Mouse (Mus musculus) lung, postnatal 36 days (tissue): ENCODE measurements around the gene Lamb1.
A peak's percentile ranks its signal among the peaks of the same experiment; 100 is the strongest.

Experiments used
- DNase-seq: peaks from one replicate; pipeline ENCODE4 v3.0.0; 2022; ENCODE audit warnings: mixed read lengths

Lamb1 gene

DNA sequence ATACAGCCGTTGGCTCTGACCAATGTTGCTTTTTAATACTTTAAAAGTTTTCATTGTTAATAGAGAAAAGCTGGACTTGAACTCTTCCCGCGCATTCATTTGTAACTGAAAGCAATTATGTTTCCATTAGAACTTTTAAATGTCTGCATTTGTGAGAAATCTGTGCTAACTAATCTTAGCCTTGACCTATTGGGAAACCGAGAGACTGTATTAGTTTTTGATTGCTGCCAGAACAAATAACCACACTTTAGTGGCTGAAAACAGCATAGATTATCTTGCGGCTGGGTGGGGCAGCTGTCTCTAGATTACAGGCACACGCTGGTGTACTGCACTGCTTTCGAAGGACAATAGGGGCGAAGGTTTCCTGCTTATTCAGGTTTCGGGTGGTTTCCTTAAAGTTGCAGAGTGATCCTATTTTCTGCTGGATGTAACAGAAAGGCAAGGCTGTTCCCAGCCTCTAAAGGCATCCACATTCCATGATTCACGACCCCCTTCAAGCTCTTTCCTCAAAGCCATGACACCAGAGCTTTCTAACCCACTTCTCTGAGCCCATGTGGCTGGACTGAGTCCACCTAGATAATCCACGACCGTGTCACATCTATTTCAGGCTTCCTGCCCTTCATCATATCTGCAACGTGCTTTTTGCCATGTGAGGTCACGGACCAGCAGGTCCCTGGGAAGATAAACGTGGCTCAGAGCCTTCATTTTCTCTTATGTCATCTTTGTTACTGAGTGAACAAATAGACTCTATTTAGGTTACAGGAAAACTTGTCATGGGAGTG is 28.5 kb downstream of the Lamb1 start:
- DNase-seq: no peak

DNA sequence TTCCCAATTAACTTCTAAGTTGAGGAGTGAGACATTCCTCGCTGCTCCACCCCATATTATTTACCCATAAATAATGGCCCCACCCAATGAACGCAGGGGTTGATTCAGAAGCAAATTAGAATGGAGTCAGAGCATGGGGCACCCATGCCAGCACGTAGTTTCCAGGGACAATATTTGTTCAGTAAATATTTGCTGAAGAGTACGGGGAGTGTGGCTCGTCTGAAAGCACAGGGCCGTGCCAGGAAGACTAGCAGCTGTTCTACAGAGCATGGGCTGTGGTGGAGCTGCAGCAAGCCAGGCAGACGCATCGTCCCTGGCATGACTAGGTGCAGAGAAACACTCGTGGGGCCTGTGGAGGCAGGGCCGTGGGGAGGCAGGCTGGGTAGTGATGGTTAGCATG is 29.5 kb downstream of the Lamb1 start:
- peak; percentile 59 for DNase-seq

DNA sequence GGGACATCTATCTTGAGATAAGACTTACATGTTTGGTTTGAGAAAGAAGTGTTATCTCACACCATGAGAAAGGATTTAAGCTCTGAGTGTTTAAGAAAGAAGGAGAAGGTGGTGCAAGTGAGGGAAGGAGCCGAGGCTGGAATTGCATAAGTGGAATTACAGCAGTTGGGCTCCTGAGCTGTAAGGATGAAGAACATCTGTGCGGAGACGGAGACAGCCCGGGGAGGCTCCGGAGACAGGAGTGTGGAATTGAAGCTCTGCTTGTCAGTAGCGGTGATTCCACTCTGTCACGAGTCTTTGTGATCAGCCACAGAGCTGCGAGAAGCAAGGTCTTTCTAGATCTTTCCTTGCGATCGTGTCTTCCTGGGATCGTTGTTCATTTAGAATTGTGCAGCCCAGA is 30.0 kb downstream of the Lamb1 start:
- peak; percentile 33 for DNase-seq

DNA sequence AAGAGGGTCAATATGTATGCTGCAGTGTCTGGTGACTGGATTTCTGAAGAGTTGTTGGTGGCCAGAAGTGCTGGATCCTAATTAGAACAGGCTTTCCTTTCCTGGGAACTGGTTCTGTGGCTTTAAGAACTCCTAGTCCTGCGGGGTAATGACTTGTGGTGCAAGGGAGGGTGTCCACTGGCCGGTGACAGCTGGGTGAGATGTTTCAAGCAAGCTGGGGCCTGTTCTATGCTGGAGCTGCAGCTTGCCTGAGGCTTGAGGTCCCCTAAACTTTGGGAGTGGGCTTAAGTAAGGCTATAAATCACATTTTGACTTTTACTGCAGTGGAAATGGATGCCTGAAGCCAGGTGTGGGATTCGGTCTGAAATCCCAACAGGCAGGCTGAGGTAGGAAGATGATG is 30.5 kb downstream of the Lamb1 start:
- peak; percentile 39 for DNase-seq

DNA sequence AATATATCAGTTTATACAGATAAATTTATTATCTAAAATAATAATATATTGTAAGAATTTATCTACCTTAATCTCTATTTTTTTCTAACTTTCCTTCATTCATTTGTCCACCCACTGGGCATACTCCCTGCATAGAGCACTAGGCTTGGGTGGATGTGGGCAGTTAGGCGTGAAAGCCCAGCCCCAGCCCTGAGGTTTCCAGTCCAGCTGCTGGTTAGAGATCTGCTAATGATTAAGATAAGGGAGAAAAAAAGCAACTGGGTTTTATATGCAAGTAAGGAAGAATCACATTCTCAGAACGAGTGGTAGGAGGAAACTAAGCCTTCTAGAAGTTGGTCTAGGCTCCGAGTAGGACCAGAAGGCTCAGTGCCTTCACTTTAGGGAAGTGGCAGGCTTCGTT is 31.1 kb downstream of the Lamb1 start:
- no peak for DNase-seq

DNA sequence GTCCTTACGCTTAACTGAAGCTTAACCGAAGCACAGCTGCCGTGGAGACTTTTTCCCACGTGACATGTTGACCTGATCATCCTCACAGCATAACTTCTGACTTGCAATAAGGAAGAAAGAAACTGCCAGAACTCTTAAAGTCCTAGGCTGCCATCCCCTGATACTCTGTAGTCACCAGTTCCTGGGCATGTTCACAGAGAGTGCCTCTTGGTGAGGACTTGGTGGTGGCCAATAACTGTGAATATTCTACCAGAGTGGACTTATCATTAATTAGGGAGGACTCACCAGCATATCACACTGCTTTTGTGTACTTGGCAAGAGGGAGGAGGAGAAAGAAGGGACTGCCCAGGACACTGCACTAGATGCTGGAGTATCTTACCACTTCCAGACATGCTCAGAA is 33.1 kb downstream of the Lamb1 start:
- DNase-seq: no peak

DNA sequence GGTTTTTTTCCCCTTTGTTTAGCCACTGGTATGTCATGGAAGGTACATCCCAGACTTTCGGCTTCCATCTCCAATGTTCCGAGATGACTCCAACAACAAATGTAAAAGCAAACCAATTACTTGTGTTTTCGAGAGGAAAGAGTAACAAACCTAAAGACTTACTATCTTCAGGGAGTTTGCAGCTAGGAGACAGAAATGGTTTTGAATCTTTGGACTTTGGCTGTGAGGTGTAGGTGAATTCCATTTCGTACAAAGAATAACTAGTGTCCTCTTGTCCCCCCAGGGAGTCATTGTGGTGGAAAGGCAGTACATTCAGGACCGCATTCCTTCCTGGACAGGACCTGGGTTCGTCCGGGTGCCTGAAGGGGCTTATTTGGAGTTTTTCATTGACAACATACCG is 33.5 kb downstream of the Lamb1 start:
- no peak for DNase-seq

DNA sequence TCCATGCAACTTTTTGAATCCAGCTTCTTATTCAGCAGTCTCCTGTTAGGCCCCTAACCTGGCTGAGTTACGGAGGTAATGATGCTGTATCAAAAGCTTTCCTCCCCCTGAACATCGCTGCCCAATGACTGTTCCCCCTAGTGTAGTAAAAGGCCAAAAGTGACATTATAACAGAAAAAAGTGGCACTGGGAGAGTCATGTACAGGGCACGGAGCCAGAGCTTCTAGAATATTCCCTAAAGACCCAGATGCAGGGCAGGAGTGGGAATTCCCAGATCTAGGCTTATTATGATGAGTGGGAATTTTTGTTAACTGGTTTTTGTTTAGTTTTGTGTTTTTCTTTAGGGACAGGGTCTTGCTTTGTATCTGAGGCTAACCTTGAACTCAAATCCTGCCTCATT is 34.1 kb downstream of the Lamb1 start:
- DNase-seq: no peak

DNA sequence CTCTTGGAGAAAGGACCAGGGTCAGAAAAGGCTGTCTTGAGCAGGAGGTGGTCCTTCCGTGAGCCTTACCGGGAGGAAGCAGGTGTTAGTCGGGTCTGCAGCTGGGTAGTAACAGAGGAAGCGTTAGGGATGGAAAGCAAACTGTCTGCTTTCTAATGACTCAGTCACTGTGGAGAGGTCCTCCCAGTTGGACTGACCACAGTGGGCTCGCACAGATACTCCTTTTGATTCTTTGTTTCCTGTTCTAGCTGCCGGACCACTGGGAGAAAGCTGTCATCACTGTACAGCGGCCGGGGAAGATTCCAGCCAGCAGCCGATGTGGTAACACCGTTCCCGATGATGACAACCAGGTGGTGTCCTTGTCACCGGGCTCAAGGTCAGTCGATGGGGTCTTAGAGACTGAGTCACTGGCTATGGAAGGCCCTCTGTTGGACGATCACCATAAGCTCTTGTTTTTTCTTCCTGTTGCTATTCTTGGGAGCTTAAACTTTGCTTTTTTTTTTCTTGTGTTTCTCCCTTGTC is 34.7 kb downstream of the Lamb1 start:
- peak; percentile 47 for DNase-seq

DNA sequence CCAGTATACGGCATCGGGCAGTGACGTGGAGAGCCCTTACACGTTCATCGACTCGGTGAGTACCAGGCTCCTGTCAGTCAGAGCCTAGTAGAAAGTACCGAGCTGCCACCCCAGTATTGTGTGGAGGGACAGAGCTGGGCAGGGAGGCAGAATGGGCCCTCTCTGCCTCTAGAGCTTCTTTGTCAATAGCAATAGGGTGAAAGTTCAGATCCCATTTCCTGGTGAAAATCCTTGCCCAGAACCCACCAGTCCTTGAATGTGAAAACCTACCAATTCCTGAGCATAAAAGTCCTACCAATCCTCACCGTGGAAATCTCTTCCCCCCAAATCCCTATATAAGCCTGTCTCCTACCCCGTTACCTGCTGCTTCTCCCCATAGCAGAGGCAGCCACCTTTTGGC is 35.2 kb downstream of the Lamb1 start:
- DNase-seq: no peak

DNA sequence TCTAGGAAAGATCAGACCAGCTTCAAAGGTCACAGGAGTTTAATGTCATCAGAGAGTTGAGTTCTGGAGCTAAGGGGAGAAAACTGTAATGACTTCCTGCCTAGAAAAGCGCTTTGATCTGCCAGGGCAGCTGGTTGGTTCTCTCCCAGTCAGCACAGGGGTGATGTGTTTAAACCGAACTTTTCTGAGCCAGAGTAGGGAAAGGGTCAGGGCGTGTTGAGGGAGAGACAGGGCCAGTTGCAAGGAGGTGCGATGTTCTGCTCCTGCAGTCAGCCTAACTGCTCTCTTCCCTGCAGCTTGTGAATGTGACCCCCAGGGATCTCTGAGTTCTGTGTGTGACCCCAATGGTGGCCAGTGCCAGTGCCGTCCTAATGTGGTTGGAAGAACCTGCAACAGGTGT is 37.2 kb downstream of the Lamb1 start:
- DNase-seq: peak; percentile 11

DNA sequence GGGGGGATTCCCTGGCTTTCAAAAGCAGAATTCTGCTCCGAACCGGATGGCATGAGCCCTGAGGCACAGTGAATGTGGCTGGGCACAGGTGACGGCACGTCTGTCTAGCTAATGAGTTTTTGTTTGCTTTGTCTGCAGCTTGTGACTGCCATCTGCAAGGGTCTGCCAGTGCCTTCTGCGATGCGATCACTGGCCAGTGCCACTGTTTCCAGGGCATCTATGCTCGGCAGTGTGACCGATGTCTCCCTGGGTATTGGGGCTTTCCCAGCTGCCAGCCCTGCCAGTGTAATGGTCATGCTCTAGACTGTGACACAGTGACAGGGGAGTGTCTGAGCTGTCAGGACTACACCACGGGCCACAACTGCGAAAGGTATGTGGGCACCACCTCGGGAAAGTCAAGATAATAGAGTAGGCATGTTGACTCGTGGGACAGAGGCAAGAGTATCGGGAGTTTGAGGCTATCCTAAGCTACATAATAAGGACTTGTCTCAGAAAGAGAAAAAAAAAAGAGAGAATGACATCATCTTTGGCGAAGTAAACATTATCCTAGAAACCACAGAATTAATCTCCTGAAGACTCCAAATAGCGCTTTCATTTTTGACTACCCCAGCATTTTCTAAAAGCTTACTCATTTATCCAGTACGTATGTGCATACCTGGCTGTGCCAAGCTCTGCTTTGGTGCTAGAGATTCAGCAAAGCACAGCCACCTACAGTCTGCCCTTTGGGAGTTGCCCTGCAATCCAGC is 37.9 kb downstream of the Lamb1 start:
- no peak for DNase-seq

DNA sequence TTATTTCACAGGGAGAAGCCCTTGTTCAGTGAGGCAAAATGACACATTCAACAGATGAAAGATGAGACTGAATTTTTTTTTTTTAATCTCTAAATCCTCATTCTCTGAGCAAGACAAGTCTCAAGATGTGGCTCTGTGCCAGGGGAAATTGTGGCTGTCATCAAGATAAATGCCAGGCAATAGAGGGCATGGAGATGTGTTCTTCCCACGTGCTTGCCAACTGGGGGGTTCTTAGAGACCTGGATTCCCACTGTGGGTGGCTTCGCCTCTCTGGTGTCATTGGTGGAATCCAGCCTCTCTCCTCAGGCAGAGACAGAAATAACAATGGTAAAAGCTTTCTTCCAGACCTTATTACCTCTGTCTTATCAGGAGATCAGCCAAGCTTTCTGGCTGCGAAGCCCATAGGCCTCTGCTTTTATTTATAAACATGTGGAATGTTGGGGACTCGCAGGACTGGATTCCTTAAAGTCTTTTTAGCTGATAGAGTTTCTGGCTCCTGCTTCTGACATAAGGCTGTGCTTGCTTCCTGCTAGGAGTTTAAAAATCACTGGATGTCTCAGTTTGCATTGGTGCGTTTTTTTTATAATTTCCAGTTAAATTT is 41.1 kb downstream of the Lamb1 start:
- peak; percentile 23 for DNase-seq

DNA sequence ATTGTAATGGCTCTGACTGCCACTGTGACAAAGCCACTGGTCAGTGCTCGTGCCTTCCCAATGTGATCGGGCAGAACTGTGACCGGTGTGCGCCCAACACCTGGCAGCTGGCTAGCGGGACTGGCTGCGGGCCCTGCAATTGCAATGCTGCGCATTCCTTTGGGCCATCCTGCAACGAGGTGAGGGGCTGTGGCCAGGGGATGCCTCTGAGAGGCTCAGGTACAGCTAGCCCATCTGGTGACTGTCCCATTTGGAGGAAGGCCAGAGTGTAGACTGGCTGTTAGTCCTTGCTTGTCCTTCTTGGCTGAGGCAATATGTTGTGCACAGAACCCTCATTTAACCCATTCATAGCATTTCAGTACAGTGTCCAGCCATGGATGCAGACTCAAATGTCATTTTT is 42.0 kb downstream of the Lamb1 start:
- DNase-seq: no peak

DNA sequence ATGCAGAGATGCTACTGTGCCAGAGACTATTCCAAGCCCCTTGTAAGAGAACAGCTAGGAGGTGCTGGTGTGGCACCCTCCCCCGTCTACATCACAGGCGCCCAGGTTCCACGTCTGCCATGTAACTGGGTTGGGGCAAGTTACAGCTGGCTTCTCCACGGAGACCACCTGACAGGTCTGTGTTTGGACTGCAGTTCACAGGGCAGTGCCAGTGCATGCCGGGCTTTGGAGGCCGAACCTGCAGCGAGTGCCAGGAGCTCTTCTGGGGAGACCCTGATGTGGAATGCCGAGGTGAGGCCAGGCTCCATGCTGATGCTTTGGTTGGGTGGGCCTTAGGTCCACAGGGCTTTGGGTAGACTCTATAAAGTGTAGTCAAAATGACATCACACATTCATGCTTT is 42.7 kb downstream of the Lamb1 start:
- no peak for DNase-seq

DNA sequence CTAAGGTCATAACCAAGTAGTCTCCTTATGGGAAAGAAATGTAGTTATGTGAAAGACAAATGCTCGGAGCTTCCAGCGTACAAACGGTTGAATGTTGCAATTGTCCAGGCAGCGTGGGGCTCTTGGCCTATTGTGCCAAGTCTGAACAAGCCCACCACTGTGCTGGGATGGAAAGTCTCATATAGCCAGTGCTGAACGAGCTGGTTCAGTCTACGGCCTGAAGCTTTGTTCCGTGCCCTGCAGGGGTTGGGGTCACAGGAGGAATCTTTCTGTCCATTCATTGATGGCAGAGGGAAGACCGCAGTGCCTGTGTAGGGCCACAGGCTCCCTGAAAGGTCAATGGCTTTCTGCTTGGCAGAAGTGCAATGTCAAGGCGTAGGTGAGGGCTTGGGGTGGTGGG is 45.7 kb downstream of the Lamb1 start:
- no peak for DNase-seq

DNA sequence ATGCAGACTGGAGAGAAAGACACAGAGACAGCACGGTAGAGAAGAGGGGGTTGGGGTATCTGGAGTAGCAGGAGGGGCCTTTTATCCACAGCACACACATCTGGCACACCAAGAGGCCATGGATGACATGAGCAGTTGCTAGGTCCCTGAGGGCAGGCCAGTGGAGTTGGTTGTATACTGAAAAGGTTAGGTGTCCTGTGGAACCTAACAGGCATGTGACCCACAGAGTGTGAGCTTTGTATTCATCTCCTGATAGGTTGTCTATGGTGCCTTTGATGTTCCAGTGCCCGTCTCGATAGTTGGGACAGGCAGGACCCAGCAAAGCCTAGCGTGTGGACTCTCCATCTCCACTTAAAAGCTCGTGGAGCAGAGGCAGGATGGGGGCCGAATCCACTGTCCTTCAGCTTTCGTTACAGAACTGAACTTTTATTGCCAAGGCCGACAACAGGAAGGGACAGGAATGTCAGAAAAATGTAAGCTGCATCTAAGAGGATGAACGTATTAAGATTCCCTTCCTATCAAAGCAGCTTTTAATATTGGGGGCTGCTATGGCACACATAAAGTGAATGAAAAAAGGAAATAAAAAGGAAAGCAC is 46.7 kb downstream of the Lamb1 start:
- no peak for DNase-seq

DNA sequence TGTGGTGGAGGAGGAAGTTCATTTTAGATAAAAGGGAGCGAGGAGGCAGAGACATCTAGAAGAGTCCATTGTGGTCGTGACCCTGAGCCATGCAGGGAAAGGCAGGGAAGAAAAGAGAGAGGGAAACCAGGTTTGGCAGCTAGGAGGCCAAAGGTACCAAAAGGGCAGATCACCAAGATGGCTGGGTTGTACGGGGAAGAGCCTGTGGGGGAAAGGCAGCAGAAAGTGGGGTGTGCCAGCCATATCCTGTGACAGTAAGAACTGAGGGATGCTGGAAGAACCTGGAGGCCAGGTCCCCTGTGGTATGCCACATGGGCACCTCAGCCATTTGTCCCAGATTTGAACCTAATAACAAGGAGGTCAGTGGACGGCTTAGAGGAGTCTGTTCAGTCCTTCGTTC is 47.2 kb downstream of the Lamb1 start:
- DNase-seq: no peak

DNA sequence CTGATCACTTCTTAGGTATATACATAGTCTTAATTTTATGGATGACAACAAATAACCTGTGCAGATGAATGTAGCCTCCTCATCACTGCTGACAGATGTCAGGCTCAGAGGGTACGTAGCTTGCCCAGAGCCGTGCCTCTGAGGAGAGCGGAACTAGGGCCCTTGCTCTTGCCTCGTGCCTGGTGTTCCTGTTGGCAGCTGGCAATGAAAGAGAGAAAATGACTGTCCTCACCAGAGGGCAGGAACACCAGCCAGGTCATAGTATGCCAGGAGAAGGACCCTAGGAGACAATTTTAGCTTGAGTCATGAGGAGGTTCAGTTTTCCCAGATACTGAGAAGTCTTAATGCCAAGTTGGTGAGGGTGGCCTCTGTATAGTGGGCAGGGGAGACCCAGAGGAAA is 48.1 kb downstream of the Lamb1 start:
- no peak for DNase-seq

DNA sequence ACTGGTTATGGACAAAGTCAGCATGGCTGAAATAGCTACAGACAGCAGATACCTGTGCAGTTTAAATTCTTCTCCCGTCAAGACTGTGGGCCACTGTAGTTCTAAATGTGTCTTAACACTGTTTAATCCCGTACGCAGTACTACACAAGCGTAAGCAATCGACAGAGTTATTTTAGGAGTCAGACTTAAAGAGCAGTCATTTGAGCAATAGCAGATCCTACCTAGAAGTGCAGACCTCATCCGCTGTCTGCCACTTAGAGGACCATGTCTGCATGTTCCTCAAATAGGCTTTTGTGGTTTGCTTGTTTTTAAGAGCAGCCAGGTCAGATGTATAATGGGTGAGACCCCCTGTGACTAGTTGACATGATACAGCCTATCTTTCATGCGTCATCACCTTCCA is 49.3 kb downstream of the Lamb1 start:
- DNase-seq: no peak

DNA sequence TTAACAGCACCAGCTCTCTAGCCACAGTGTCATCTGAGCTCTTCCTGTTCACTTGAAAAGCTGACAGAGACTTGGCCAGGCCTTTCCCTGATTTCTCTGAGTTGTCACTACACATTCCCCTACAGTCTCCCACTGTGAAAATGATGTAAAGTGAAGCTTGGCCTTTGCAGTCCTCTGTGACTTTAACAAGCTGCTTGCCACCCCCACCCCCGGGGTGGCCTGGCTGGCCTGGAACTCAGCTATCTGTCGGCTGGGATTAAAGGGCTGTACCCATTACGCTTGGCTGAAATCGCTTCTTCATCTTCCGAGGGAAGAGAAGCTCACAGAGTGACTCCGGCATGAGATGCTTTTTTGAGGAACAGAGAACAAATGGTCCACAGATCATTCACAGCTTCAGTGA is 50.9 kb downstream of the Lamb1 start:
- DNase-seq: no peak

DNA sequence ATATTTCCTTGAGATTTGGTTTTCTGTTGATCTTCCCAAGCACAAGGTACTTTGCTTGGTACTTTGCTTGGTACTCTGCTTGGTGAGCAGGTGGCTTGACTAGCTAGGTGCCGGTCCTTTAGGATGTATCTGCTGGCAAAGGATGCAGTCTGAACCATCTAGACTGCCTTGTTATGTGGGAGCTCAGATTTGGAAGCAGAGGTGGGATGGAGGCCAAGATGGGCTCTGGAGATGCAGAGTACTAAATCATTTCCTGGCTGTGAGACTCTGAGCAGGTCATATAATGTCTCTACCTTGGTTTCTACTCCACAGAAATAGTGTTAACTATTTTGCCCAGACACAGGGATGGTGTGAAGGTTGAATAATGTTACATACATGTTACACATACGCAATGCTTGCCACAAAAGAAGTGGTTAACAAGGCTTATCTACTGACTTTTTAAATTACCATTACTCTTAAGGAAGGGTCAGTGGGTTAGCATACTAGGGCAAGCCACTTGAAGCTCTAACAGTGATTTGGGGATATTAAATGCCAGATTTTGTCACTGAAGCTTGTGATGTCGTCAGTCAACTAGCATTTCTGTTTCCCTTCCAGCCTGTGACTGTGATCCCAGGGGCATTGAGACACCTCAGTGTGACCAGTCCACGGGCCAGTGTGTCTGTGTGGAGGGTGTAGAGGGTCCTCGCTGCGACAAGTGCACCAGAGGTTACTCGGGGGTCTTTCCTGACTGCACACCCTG is 52.8 kb downstream of the Lamb1 start:
- DNase-seq: no peak

DNA sequence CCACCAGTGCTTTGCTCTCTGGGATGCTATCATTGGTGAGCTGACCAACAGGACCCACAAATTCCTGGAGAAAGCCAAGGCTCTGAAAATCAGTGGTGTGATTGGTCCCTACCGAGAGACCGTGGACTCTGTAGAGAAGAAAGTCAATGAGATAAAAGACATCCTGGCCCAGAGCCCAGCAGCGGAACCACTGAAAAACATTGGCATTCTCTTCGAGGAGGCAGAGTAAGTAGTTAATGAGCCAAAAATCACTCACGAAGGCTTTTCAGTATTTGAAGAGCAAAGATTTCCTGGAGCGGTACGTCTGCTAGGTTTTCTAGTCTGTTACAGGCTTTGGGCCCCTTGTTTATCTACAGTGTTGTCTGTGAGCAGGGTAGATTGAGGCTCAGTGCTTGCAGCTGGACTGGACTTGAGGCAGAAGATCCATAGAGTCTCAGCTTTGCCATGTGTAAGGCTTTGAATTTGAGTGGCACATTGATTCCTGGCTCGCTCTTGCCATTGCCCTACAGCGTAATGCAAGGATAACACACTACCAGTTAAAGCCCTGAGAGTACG is 53.5 kb downstream of the Lamb1 start:
- DNase-seq: no peak
